Mouse (Mus musculus): Measurements from ENCODE around the gene Cldn5.

DNA sequence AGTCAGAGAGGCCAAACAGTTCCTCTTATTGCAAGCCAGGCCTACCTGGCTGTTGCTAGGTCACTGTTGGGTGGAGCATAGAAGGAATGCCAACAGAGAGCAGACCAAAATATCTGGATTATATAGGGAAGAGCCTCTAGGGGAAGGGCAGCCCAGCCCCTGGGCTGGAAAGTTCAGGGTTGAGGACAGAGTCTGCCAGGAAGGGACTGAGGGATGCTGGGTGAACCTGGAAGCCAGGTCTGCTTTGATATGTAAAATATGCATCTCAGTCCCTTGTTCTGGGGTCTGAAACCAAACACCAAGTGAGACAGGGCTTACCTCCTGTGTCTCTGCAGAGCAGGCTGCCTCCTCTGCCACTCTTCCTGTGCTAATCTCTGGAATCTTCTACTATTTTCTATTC lies 38.3 kb upstream of the Cldn5 start:
- TF ChIP-seq CTCF (conservative IDR thresholded peaks at IDR 0.05; ENCODE audit: low read length): no peak
- no peak for TF ChIP-seq NANOG (IDR thresholded peaks at IDR 0.05; ENCODE audit: borderline replicate concordance, low read length)
- no peak for TF ChIP-seq POU5F1 (IDR thresholded peaks at IDR 0.05; ENCODE audit: borderline replicate concordance, low read length)
